Mouse (Mus musculus) A20 (cell line): Measurements from ENCODE around the gene Tas1r1.

Experiments
- DNase-seq: peaks from one replicate; pipeline ENCODE4 v3.0.0-alpha.2; 2011; ENCODE audit warnings: low read depth, low spot score

Tas1r1 gene

GRCm38 (mm10) chr4:151988342-151989109 lies 49.8 kb downstream of the Tas1r1 start, which contains the start of gene Thap3:
Thap3 (minus strand) TSS chr4:151988997.
- peak; percentile 86 for DNase-seq

- DNase-seq: no peak
Measured at GRCm38 (mm10) chr4:151988014-151988341, 50.4 kb downstream of the Tas1r1 start.

DNA sequence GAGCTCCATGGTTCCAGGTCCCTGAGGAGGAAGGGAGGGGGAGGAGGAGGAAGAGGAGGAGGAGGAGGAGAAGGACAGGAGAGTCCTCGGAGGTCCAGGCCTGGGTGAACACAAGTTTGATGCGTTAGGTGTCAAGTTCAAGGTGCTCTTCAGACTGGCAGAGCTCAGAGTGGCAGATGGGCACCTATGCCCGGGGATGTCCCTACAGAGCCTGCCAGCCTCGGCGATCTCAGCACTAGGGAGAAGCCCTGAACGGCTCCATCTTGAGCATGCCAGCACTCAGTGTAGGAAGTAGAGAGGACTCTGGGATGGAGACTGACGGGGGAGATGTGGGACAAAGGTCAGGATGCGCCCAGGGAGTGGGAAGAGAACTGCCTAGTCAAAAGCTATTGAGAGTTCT lies 51.7 kb downstream of the Tas1r1 start:
- no peak for DNase-seq

GRCm38 (mm10) chr4:151985886-151986285 lies 52.5 kb downstream of the Tas1r1 start:
- no peak for DNase-seq

DNA sequence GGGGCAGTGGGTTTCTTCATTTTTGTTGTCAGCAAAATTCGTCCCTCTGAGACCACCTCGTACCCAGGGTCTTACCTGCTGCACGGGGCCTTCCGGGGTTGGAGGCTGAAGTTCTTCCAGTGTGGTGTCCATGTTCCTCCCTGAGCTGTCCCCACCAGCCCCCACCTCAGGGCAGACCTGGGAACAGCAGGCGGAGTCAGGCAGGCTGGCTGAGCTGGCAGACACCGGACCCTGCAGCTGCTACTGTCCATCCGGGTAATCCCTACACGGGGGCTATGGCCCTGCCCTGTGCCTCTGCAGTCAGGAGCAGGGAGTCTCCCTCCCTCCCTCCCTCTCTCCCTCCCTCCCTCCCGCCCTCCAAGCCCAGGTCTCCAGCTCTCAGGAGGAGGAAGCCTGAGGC lies 54.8 kb downstream of the Tas1r1 start:
- no peak for DNase-seq

GRCm38 (mm10) chr4:151983043-151983442 lies 55.3 kb downstream of the Tas1r1 start:
- no peak for DNase-seq

- peak; percentile 61 for DNase-seq
Measured at GRCm38 (mm10) chr4:151981363-151981762, 57.0 kb downstream of the Tas1r1 start.

GRCm38 (mm10) chr4:151980699-151981098 lies 57.7 kb downstream of the Tas1r1 start:
- DNase-seq: peak; percentile 41
